Mouse (Mus musculus) hindbrain, postnatal 0 days (tissue): Measurements from ENCODE around the gene Chpf2. TPM values are rescaled to one million over a fixed set of nuclear protein-coding genes. Genes with fewer than 3 reads are reported as not detected.

Source experiments
- ATAC-seq: fragments of 200-750 bp; cut with Nextera tagmentation; 2 replicates; pipeline ENCODE4 v1.8.0; 2017; ENCODE audit warnings: mild to moderate bottlenecking, moderate TSS enrichment, moderate library complexity
- DNase-seq: peaks from one replicate; pipeline ENCODE4 v3.0.0-alpha.2; 2015; ENCODE audit warnings: low spot score
- H3K27ac ChIP-seq: fragments of 300-500 bp; sonication (generic); 2 replicates; pipeline ENCODE4 v1.5.1; 2014; ENCODE audit warnings: mild to moderate bottlenecking
- H3K27me3 ChIP-seq: fragments of 300-500 bp; sonication (generic); 2 replicates; pipeline ENCODE4 v1.6.1; 2014; ENCODE audit warnings: low read length, mixed read lengths; ENCODE audit not compliant: insufficient read depth
- H3K36me3 ChIP-seq: fragments of 300-500 bp; sonication (generic); 2 replicates; pipeline ENCODE4 v1.6.1; 2014; ENCODE audit warnings: low read length, mixed read lengths; ENCODE audit not compliant: insufficient read depth
- H3K4me1 ChIP-seq: fragments of 300-500 bp; sonication (generic); 2 replicates; pipeline ENCODE4 v1.6.1; 2014; ENCODE audit warnings: antibody characterized with exemption, low read length, mixed read lengths; ENCODE audit not compliant: insufficient read depth
- H3K4me2 ChIP-seq: fragments of 300-500 bp; sonication (generic); 2 replicates; pipeline ENCODE4 v1.6.1; 2014; ENCODE audit warnings: low read depth, mild to moderate bottlenecking, low read length, moderate library complexity, mixed read lengths
- H3K4me3 ChIP-seq: fragments of 300-500 bp; sonication (generic); 2 replicates; pipeline ENCODE4 v1.5.1; 2014; ENCODE audit warnings: low read length
- H3K9ac ChIP-seq: fragments of 300-500 bp; sonication (generic); replicated peaks from 2 replicates; pipeline ENCODE4 v1.6.1; 2014; ENCODE audit warnings: mild to moderate bottlenecking, low read length, moderate library complexity, mixed read lengths
- H3K9me3 ChIP-seq: fragments of 300-500 bp; sonication (generic); 2 replicates; pipeline ENCODE4 v1.6.1; 2016; ENCODE audit warnings: low read length, mixed read lengths
- CTCF ChIP-seq: IDR thresholded peaks from 2 replicates; pipeline ENCODE4 v1.5.1; 2016; ENCODE audit warnings: antibody characterized with exemption, control low read depth, low read depth
- WGBS: fragments of 180-500 bp; shearing (Covaris S2); extraction: QIAGEN DNeasy Blood & Tissue Kit; methylation state at CpG from one replicate; pipeline ENCODE4 v1.1.7; 2014; 5-methylcytosine and 5-hydroxymethylcytosine counted together
- polyA plus RNA-seq: library from polyadenylated mRNA; unstranded; fragments of >200 nt; fragmentation: Nextera tagmentation; extraction: Ambion mirVana; gene quantifications from 2 replicates; pipeline ENCODE4 v1.2.1, GENCODE M21; 2015
- total RNA-seq: library from RNA; depleted of rRNA; stranded (reverse); fragments of >200 nt; gene quantifications from 2 replicates; pipeline ENCODE4 v1.2.3, GENCODE M21; 2014

The Chpf2 gene
- total and polyA plus RNA-seq, 2 experiments from 2014 or later, result 25.0 to 46.2 TPM

- Histone ChIP-seq H3K9me3 (no peaks in the 10 kb centered on the region), H3K9ac (no peak overlapping the region), H3K27ac (no peak overlapping the region), H3K4me1 (peaks cover 4% of the 10 kb centered on the region), H3K27me3 (no peaks in the 10 kb centered on the region), H3K36me3 (no peaks in the 10 kb centered on the region), H3K4me3 (no peak overlapping the region), H3K4me2 (no peak overlapping the region)
- no peak for TF ChIP-seq CTCF
- DNase-seq (no peak), ATAC-seq (no peak)
- 79% methylated on average over 3 of the region's 3 CpGs for WGBS
Observed at GRCm38 (mm10) chr5:24618921-24619320, 32.4 kb downstream of the Chpf2 start.

GRCm38 (mm10) chr5:24620116-24620515 is 33.6 kb downstream of the Chpf2 start:
- Histone ChIP-seq H3K27ac (no peak overlapping the region), H3K9me3 (no peaks in the 10 kb centered on the region), H3K27me3 (no peaks in the 10 kb centered on the region), H3K4me1 (peaks cover 12% of the 10 kb centered on the region), H3K36me3 (no peaks in the 10 kb centered on the region), H3K9ac (no peak overlapping the region), H3K4me2 (no peak overlapping the region), H3K4me3 (no peak overlapping the region)
- no peak for DNase-seq
- WGBS, result 63% methylated on average over 8 of the region's 8 CpGs
- no peak for TF ChIP-seq CTCF
- ATAC-seq, result no peak

- Histone ChIP-seq H3K9me3 (no peaks in the 10 kb centered on the region), H3K27ac (no peak overlapping the region), H3K27me3 (no peaks in the 10 kb centered on the region), H3K4me2 (no peak overlapping the region), H3K4me1 (peaks cover 12% of the 10 kb centered on the region), H3K4me3 (no peak overlapping the region), H3K36me3 (no peaks in the 10 kb centered on the region), H3K9ac (no peak overlapping the region)
- no peak for ATAC-seq
- WGBS, result 75% methylated on average over 8 of the region's 8 CpGs
- no peak for TF ChIP-seq CTCF
- no peak for DNase-seq
Observed at GRCm38 (mm10) chr5:24620626-24621025, 34.1 kb downstream of the Chpf2 start.

- H3K9ac ChIP-seq, result no peak overlapping the region
- WGBS, result 72% methylated on average over 7 of the region's 7 CpGs
Observed at GRCm38 (mm10) chr5:24622386-24623040, 36.0 kb downstream of the Chpf2 start.

GRCm38 (mm10) chr5:24623041-24623985 is 36.8 kb downstream of the Chpf2 start:
- peak; percentile 31 for DNase-seq
- 33% methylated on average over 8 of the region's 8 CpGs for WGBS
- peak; percentile 28; the same call in 1 of the 2 replicates for ATAC-seq

More at GRCm38 (mm10) chr5:24622386-24623040, 36.0 kb downstream of the Chpf2 start:
- no peak for DNase-seq
- Histone ChIP-seq H3K4me3 (no peak overlapping the region), H3K27me3 (no peaks in the 10 kb centered on the region), H3K27ac (no peak overlapping the region), H3K9me3 (no peaks in the 10 kb centered on the region), H3K4me2 (peak overlapping the region; percentile 67), H3K36me3 (no peaks in the 10 kb centered on the region), H3K4me1 (peaks cover 12% of the 10 kb centered on the region)
- no peak for TF ChIP-seq CTCF
- no peak for ATAC-seq

GRCm38 (mm10) chr5:24623986-24624821 is 37.7 kb downstream of the Chpf2 start, which contains the start of gene Smarcd3:
Smarcd3 (minus strand) TSS chr5:24624411.
- peak within 1 kb of the TSS; percentile 63 for H3K4me3 ChIP-seq
- H3K36me3 ChIP-seq, result no peaks in the 10 kb centered on the region
- no peaks in the 10 kb centered on the region for H3K9me3 ChIP-seq
- 2% methylated on average over 36 of the region's 37 CpGs for WGBS
- peaks cover 12% of the 10 kb centered on the region for H3K4me1 ChIP-seq
- ATAC-seq, result peak; percentile 85
- H3K9ac ChIP-seq, result peak within 1 kb of the TSS; percentile 71
- peak within 1 kb of the TSS; percentile 67 for H3K4me2 ChIP-seq
- peak; percentile 88 for DNase-seq
- H3K27me3 ChIP-seq, result no peaks in the 10 kb centered on the region
- no peak for TF ChIP-seq CTCF
- H3K27ac ChIP-seq, result peak within 1 kb of the TSS; percentile 71

More at GRCm38 (mm10) chr5:24623041-24623985, 36.8 kb downstream of the Chpf2 start:
- H3K4me3 ChIP-seq, result peak overlapping the region; percentile 63
- H3K36me3 ChIP-seq, result no peaks in the 10 kb centered on the region
- peak overlapping the region; percentile 71 for H3K27ac ChIP-seq
- TF ChIP-seq CTCF, result no peak
- no peaks in the 10 kb centered on the region for H3K27me3 ChIP-seq
- peaks cover 12% of the 10 kb centered on the region for H3K4me1 ChIP-seq
- no peaks in the 10 kb centered on the region for H3K9me3 ChIP-seq
- peak overlapping the region; percentile 71 for H3K9ac ChIP-seq
- peak overlapping the region; percentile 67 for H3K4me2 ChIP-seq
